Mouse (Mus musculus) G1E (cell line): ENCODE measurements around the gene H2-T24.

ENCODE experiments used
- CTCF ChIP-seq: IDR thresholded peaks from 2 replicates; pipeline ENCODE4 v1.5.1; 2012; ENCODE audit warnings: low read depth, low read length, inconsistent platforms, mixed read lengths
- GATA1 ChIP-seq: IDR thresholded peaks from 2 replicates; pipeline ENCODE4 v1.6.1; 2012; ENCODE audit warnings: borderline replicate concordance, low read length, inconsistent platforms, mixed read lengths
- TAL1 ChIP-seq: conservative IDR thresholded peaks from 2 replicates; pipeline ENCODE4 v1.6.1; 2012; ENCODE audit warnings: low read depth, low read length, inconsistent platforms, mixed read lengths

GRCm38 (mm10) chr17:36018979-36019378 lies 1.4 kb downstream of the H2-T24 start:
- TF ChIP-seq CTCF (no peak), GATA1 (no peak), TAL1 (no peak)
